Mouse (Mus musculus) stomach, embryonic 16.5 days (tissue): ENCODE results near the gene Pgap3. TPM values are rescaled to one million over a fixed set of nuclear protein-coding genes. Genes with fewer than 3 reads are reported as not detected.

Source experiments
- ATAC-seq: fragments of 200-750 bp; cut with Nextera tagmentation; 2 replicates; pipeline ENCODE4 v1.8.0; 2017; ENCODE audit warnings: moderate number of reproducible peaks, moderate TSS enrichment; ENCODE audit not compliant: insufficient read depth, low FRiP score
- H3K27ac ChIP-seq: fragments of 300-500 bp; sonication (generic); 2 replicates; pipeline ENCODE4 v1.5.1; 2014; ENCODE audit warnings: low read length
- H3K27me3 ChIP-seq: fragments of 300-500 bp; sonication (generic); 2 replicates; pipeline ENCODE4 v1.6.1; 2014; ENCODE audit warnings: low read length, control low read depth, mixed read lengths; ENCODE audit not compliant: control insufficient read depth, insufficient read depth
- H3K36me3 ChIP-seq: fragments of 300-500 bp; sonication (generic); 2 replicates; pipeline ENCODE4 v1.6.1; 2014; ENCODE audit warnings: low read length; ENCODE audit not compliant: control insufficient read depth, insufficient read depth
- H3K4me1 ChIP-seq: fragments of 300-500 bp; sonication (generic); 2 replicates; pipeline ENCODE4 v1.6.1; 2014; ENCODE audit warnings: low read length, control low read depth, mixed read lengths; ENCODE audit not compliant: control insufficient read depth, insufficient read depth
- H3K4me2 ChIP-seq: fragments of 300-500 bp; sonication (generic); 2 replicates; pipeline ENCODE4 v1.6.1; 2014; ENCODE audit warnings: low read depth, low read length, mixed read lengths
- H3K4me3 ChIP-seq: fragments of 300-500 bp; sonication (generic); replicated peaks from 2 replicates; pipeline ENCODE4 v1.5.1; 2014; ENCODE audit warnings: mild to moderate bottlenecking, low read length
- H3K9ac ChIP-seq: fragments of 300-500 bp; sonication (generic); 2 replicates; pipeline ENCODE4 v1.6.1; 2014; ENCODE audit warnings: low read length
- H3K9me3 ChIP-seq: fragments of 300-500 bp; sonication (generic); replicated peaks from 2 replicates; pipeline ENCODE4 v1.6.1; 2016; ENCODE audit warnings: low read length, control low read depth; ENCODE audit not compliant: control insufficient read depth
- WGBS: fragments of 180-500 bp; shearing (Covaris S2); extraction: QIAGEN DNeasy Blood & Tissue Kit; methylation state at CpG from one replicate; pipeline ENCODE4 v1.1.7; 2014; 5-methylcytosine and 5-hydroxymethylcytosine counted together
- polyA plus RNA-seq: library from polyadenylated mRNA; unstranded; fragments of >200 nt; fragmentation: Nextera tagmentation; extraction: Ambion mirVana; gene quantifications from 2 replicates; pipeline ENCODE4 v1.2.1, GENCODE M21; 2015

The Pgap3 gene
- polyA plus RNA-seq, 1 experiment from 2014 or later = 17.0 TPM

DNA sequence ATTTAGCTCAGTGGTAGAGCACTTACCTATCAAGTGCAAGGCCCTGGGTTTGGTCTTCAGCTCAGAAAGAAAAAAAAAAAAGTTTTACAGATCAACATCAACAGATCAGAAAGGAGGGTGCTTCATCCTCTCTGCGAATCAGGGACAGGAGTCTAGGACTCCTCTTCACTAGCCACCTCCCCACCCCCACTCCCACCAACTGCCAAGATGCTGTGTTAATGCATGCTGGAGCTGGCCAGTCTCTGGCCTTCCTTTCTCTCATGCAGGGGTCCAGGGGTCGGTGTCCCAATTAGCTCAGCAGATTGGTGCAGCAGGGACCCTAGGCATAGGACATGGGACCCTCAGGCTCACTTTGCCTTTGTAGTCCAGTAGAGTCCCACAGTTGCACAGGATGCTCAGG lies 29.7 kb downstream of the Pgap3 start:
- Histone ChIP-seq H3K27me3 (no peaks in the 10 kb centered on the region), H3K27ac (no peak overlapping the region), H3K4me3 (no peak overlapping the region), H3K4me2 (no peak overlapping the region), H3K36me3 (no peaks in the 10 kb centered on the region), H3K4me1 (peaks cover 9% of the 10 kb centered on the region), H3K9ac (no peak overlapping the region), H3K9me3 (no peaks in the 10 kb centered on the region)
- WGBS = 88% methylated on average over 2 of the region's 2 CpGs
- no peak for ATAC-seq

GRCm38 (mm10) chr11:98369337-98369736 lies 31.0 kb downstream of the Pgap3 start:
- Histone ChIP-seq H3K27ac (no peak overlapping the region), H3K4me3 (no peak overlapping the region), H3K36me3 (no peaks in the 10 kb centered on the region), H3K4me1 (peaks cover 9% of the 10 kb centered on the region), H3K27me3 (no peaks in the 10 kb centered on the region), H3K9ac (no peak overlapping the region), H3K4me2 (no peak overlapping the region), H3K9me3 (no peaks in the 10 kb centered on the region)
- 81% methylated on average over 6 of the region's 6 CpGs for WGBS
- no peak for ATAC-seq

DNA sequence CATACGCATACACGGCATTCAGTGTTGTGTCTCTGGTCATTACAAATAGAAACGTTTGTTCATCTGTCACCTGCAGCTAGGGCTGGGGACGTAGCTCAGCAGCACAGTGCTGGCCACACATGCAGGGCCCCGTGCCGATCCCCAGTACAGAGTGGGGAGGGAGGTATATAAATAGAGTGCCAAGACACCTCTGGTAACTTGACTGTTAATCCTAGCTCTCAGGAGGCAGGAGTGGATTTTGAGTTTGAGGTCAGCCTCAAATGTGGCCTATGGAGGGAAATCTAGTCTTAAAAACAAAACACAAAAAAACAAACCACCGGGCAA lies 32.5 kb downstream of the Pgap3 start:
- no peaks in the 10 kb centered on the region for H3K36me3 ChIP-seq
- H3K27me3 ChIP-seq = no peaks in the 10 kb centered on the region
- no peak overlapping the region for H3K4me2 ChIP-seq
- no peak overlapping the region for H3K27ac ChIP-seq
- H3K9me3 ChIP-seq = no peaks in the 10 kb centered on the region
- ATAC-seq = no peak
- H3K9ac ChIP-seq = no peak overlapping the region
- no peak overlapping the region for H3K4me3 ChIP-seq
- WGBS = 75% methylated on average over 7 of the region's 7 CpGs
- peaks cover 16% of the 10 kb centered on the region for H3K4me1 ChIP-seq

- Histone ChIP-seq H3K9me3 (no peaks in the 10 kb centered on the region), H3K4me2 (no peak overlapping the region), H3K9ac (no peak overlapping the region), H3K27me3 (no peaks in the 10 kb centered on the region), H3K4me3 (no peak overlapping the region), H3K27ac (no peak overlapping the region), H3K36me3 (no peaks in the 10 kb centered on the region), H3K4me1 (peaks cover 16% of the 10 kb centered on the region)
- ATAC-seq = no peak
- WGBS = 73% methylated on average over 10 of the region's 10 CpGs
Observed at GRCm38 (mm10) chr11:98367171-98367862, 33.0 kb downstream of the Pgap3 start.

DNA sequence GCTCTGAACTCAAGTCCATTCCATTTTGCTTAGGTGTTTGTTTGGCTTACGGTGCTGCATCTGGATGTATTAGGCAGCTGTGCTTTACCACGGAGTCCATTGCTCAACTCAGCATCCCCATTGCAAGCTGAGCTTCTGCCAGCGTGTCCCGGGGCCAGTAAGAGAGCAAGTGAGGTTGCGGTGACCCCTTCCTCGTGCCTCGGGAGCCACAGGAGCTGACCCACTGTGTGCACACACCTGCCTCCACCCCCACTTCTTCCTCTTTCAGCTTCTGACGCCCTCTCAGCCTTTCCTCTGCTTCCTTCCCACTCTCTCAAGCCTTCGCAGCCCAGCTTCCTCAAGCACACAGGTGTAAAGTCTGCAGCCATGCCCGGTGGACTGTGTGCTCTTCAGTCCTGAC lies 34.0 kb downstream of the Pgap3 start:
- Histone ChIP-seq H3K4me2 (no peak overlapping the region), H3K36me3 (no peaks in the 10 kb centered on the region), H3K4me1 (peaks cover 9% of the 10 kb centered on the region), H3K4me3 (no peak overlapping the region), H3K27me3 (no peaks in the 10 kb centered on the region), H3K9me3 (no peaks in the 10 kb centered on the region), H3K27ac (no peak overlapping the region), H3K9ac (no peak overlapping the region)
- WGBS = 70% methylated on average over 10 of the region's 10 CpGs
- no peak for ATAC-seq

GRCm38 (mm10) chr11:98364410-98364809 lies 35.9 kb downstream of the Pgap3 start:
- Histone ChIP-seq H3K4me2 (no peak overlapping the region), H3K27me3 (no peaks in the 10 kb centered on the region), H3K27ac (peak overlapping the region; percentile 22; the same call in 1 of the 2 replicates), H3K4me3 (no peak overlapping the region), H3K9ac (no peak overlapping the region), H3K4me1 (peaks cover 16% of the 10 kb centered on the region), H3K9me3 (no peaks in the 10 kb centered on the region), H3K36me3 (no peaks in the 10 kb centered on the region)
- no peak for ATAC-seq
- 80% methylated on average over 5 of the region's 5 CpGs for WGBS

DNA sequence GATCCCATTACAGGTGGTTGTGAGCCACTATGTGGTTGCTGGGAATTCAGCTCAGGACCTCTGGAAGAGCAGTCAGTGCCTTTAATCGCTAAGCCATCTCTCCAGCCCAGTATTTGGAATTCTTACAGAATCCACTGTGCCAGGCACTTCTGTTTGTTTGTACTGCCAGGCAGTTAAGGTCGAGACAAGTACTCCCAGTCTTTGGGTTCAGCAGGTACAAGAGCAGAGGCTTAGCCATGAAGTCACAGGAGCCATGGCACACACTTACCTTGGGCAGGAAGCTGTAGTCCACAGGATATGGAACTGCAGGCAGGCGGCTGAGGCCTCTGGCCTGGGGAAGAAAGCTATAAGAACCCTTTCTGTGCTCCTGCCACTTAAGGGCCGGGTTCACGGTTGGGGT lies 36.5 kb downstream of the Pgap3 start:
- Histone ChIP-seq H3K4me2 (no peak overlapping the region), H3K36me3 (no peaks in the 10 kb centered on the region), H3K27me3 (no peaks in the 10 kb centered on the region), H3K9me3 (no peaks in the 10 kb centered on the region), H3K4me3 (no peak overlapping the region), H3K9ac (no peak overlapping the region), H3K27ac (peak overlapping the region; percentile 22; the same call in 1 of the 2 replicates), H3K4me1 (peaks cover 22% of the 10 kb centered on the region)
- 67% methylated on average over 5 of the region's 5 CpGs for WGBS
- ATAC-seq = no peak

DNA sequence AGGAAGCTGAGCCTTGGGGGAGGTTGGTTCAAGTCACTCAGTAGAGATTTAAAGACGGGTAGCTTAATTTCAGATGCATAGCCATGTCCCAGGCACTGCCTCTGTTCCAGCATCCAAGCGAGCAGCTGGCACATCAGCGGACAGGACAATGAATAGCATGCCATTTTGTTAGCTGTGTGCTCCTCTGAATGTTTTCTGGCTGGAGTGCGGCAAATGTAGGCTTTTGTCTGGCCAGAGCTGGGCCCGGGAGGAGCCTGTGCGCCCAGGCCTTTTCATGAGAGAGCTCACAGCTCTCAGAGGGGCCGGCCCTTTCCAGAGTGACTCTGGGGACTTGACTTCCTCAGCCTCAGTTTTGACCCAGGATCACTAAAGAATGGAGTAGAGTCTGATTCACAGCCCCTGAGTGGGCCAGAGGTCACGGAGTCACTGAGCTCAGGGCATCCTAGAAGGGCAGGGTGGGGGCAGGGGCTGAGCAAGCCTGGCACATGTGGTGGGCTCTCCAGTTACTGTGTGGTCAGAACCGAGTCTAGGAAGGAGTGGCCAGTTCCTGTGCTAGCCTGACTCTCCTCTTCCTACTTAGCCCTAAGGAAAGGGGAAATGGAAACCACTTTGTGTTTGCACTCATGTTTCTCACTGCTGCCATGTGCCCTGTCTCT lies 39.3 kb downstream of the Pgap3 start:
- H3K27me3 ChIP-seq = no peaks in the 10 kb centered on the region
- H3K9me3 ChIP-seq = no peaks in the 10 kb centered on the region
- peaks cover 36% of the 10 kb centered on the region for H3K4me1 ChIP-seq
- H3K4me3 ChIP-seq = no peak overlapping the region
- WGBS = 69% methylated on average over 9 of the region's 9 CpGs
- no peak for ATAC-seq
- peak overlapping the region; percentile 34; the same call in 1 of the 2 replicates for H3K27ac ChIP-seq
- no peaks in the 10 kb centered on the region for H3K36me3 ChIP-seq
- H3K9ac ChIP-seq = peak overlapping the region; percentile 37; the same call in 1 of the 2 replicates
- no peak overlapping the region for H3K4me2 ChIP-seq

- Histone ChIP-seq H3K27ac (peak within 1 kb of the TSS; percentile 94), H3K4me2 (peak within 1 kb of the TSS; percentile 73), H3K9ac (peak within 1 kb of the TSS; percentile 86), H3K9me3 (no peaks in the 10 kb centered on the region), H3K4me1 (peaks cover 33% of the 10 kb centered on the region), H3K4me3 (peak within 1 kb of the TSS; percentile 80), H3K27me3 (no peaks in the 10 kb centered on the region), H3K36me3 (no peaks in the 10 kb centered on the region)
- peak; percentile 87 for ATAC-seq
- under 1% methylated on average over 56 of the region's 60 CpGs for WGBS
Observed at GRCm38 (mm10) chr11:98358161-98359083, 41.9 kb downstream of the Pgap3 start, which contains the start of gene Stard3. Gene Stard3 (plus strand): TSS chr11:98358368.
